Mouse (Mus musculus): Measurements from ENCODE around the gene Slc36a4.

Slc36a4 gene

GRCm38 (mm10) chr9:15727168-15727567 lies 17.6 kb downstream of the Slc36a4 start:
- DNase-seq, result no peak

- DNase-seq, result no peak
Measured at GRCm38 (mm10) chr9:15731758-15732748, 22.5 kb downstream of the Slc36a4 start.

- no peak for DNase-seq
Measured at GRCm38 (mm10) chr9:15734056-15734866, 24.7 kb downstream of the Slc36a4 start.

- no peak for DNase-seq
Measured at GRCm38 (mm10) chr9:15734867-15735131, 25.3 kb downstream of the Slc36a4 start.

- DNase-seq, result no peak
Measured at GRCm38 (mm10) chr9:15737522-15737921, 28.0 kb downstream of the Slc36a4 start.

- no peak for DNase-seq
Measured at GRCm38 (mm10) chr9:15741428-15741827, 31.9 kb downstream of the Slc36a4 start.

GRCm38 (mm10) chr9:15741931-15742330 lies 32.4 kb downstream of the Slc36a4 start:
- no peak for DNase-seq

GRCm38 (mm10) chr9:15745985-15746607 lies 36.6 kb downstream of the Slc36a4 start:
- DNase-seq, result no peak

- no peak for DNase-seq
Measured at GRCm38 (mm10) chr9:15746636-15747035, 37.1 kb downstream of the Slc36a4 start.

GRCm38 (mm10) chr9:15748383-15748782 lies 38.8 kb downstream of the Slc36a4 start:
- no peak for DNase-seq

GRCm38 (mm10) chr9:15759318-15759717 lies 49.8 kb downstream of the Slc36a4 start:
- no peak for DNase-seq

- no peak for DNase-seq
Measured at GRCm38 (mm10) chr9:15766379-15766778, 56.8 kb downstream of the Slc36a4 start.

GRCm38 (mm10) chr9:15766821-15767220 lies 57.3 kb downstream of the Slc36a4 start:
- DNase-seq, result no peak

- no peak for DNase-seq
Measured at GRCm38 (mm10) chr9:15772766-15773165, 63.2 kb downstream of the Slc36a4 start.

GRCm38 (mm10) chr9:15773426-15773825 lies 63.9 kb downstream of the Slc36a4 start:
- no peak for DNase-seq

GRCm38 (mm10) chr9:15774911-15775310 lies 65.4 kb downstream of the Slc36a4 start:
- DNase-seq, result no peak

- DNase-seq, result no peak
Measured at GRCm38 (mm10) chr9:15781936-15782335, 72.4 kb downstream of the Slc36a4 start.

GRCm38 (mm10) chr9:15786192-15786591 lies 76.7 kb downstream of the Slc36a4 start:
- DNase-seq, result no peak

GRCm38 (mm10) chr9:15786610-15787009 lies 77.1 kb downstream of the Slc36a4 start:
- no peak for DNase-seq

- DNase-seq, result no peak
Measured at GRCm38 (mm10) chr9:15792076-15792475, 82.5 kb downstream of the Slc36a4 start.

Measured in B cell, adult 2 months (primary cell).